Mouse (Mus musculus) midbrain, embryonic 13.5 days (tissue): ENCODE data around the gene Tspan12. TPM values are rescaled to one million over a fixed set of nuclear protein-coding genes. Genes with fewer than 3 reads are reported as not detected.
"Not testable (repeated sequence)": the region's sequence is repeated elsewhere in the genome, so short reads cannot be mapped to it uniquely, and the experiment has no call there.

Experiments used
- ATAC-seq: fragments of 200-750 bp; cut with Nextera tagmentation; 2 replicates; pipeline ENCODE4 v1.8.0; 2017; ENCODE audit warnings: mild to moderate bottlenecking, moderate TSS enrichment, moderate library complexity
- H3K27ac ChIP-seq: fragments of 300-500 bp; sonication (generic); 2 replicates; pipeline ENCODE4 v1.5.1; 2015; ENCODE audit warnings: inconsistent platforms, mild to moderate bottlenecking, moderate library complexity
- H3K27me3 ChIP-seq: fragments of 300-500 bp; sonication (generic); 2 replicates; pipeline ENCODE4 v1.6.1; 2015; ENCODE audit warnings: mild to moderate bottlenecking, inconsistent platforms
- H3K36me3 ChIP-seq: fragments of 300-500 bp; sonication (generic); 2 replicates; pipeline ENCODE4 v1.6.1; 2015; ENCODE audit warnings: mild to moderate bottlenecking, inconsistent platforms
- H3K4me1 ChIP-seq: fragments of 300-500 bp; sonication (generic); replicated peaks from 2 replicates; pipeline ENCODE4 v1.6.1; 2015; ENCODE audit warnings: inconsistent platforms
- H3K4me2 ChIP-seq: fragments of 300-500 bp; sonication (generic); replicated peaks from 2 replicates; pipeline ENCODE4 v1.6.1; 2015; ENCODE audit warnings: moderate library complexity, mild to moderate bottlenecking, inconsistent platforms
- H3K4me3 ChIP-seq: fragments of 300-500 bp; sonication (generic); replicated peaks from 2 replicates; pipeline ENCODE4 v1.5.1; 2015; ENCODE audit warnings: mild to moderate bottlenecking, inconsistent platforms
- H3K9ac ChIP-seq: fragments of 300-500 bp; sonication (generic); replicated peaks from 2 replicates; pipeline ENCODE4 v1.6.1; 2015; ENCODE audit warnings: mild to moderate bottlenecking, inconsistent platforms
- H3K9me3 ChIP-seq: fragments of 300-500 bp; sonication (generic); 2 replicates; pipeline ENCODE4 v1.6.1; 2016; ENCODE audit warnings: mild to moderate bottlenecking, inconsistent platforms
- WGBS: fragments of 180-500 bp; shearing (Covaris S2); methylation state at CpG from one replicate; pipeline ENCODE4 v1.1.7; 2015; 5-methylcytosine and 5-hydroxymethylcytosine counted together
- polyA plus RNA-seq: library from polyadenylated mRNA; unstranded; fragments of >200 nt; fragmentation: Nextera tagmentation; extraction: Ambion mirVana; gene quantifications from 2 replicates; pipeline ENCODE4 v1.2.1, GENCODE M21; 2015

The Tspan12 gene
- polyA plus RNA-seq: 55.0 and 56.5 TPM in 2 replicates

GRCm38 (mm10) chr6:21852344-21852785, at the start of gene Tspan12:
Gene Tspan12, minus strand, starts transcription at chr6:21852515.
- no peak; the same call in 1 of the 2 replicates for ATAC-seq
- WGBS: 3% methylated on average over 13 of the region's 13 CpGs

DNA sequence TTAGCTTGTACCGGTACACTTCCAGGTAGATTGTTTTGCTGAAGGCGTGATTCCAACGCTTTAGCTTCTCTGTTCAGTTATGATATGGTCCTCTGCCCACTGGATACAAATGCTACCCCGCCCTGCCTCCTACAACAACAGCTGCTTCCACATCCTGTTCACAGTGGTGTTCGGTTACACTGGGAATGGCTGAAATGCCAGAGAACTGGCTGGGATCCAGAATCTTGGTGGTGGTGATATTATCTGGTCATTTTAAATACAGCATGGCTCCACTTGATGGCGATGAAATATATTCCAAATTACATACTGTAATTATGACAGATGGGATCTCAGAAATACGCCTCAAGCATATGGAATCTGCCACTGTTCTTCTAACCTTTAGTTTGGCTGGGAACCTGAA, 42.1 kb upstream of the Tspan12 start:
- no peaks in the 10 kb centered on the region for H3K4me1 ChIP-seq

More at GRCm38 (mm10) chr6:21852344-21852785, at the start of gene Tspan12:
- Histone ChIP-seq H3K4me1 (peaks cover 16% of the 10 kb centered on the region), H3K27me3 (0 out of 2 replicates have a peak, but pooled peaks cover 4% of the 10 kb centered on the region), H3K9me3 (no peaks in the 10 kb centered on the region), H3K9ac (peak within 1 kb of the TSS; percentile 83), H3K36me3 (peaks cover 6% of the 10 kb centered on the region; the same call in 1 of the 2 replicates), H3K4me2 (peak within 1 kb of the TSS; percentile 70), H3K27ac (peak within 1 kb of the TSS; percentile 91), H3K4me3 (peak within 1 kb of the TSS; percentile 81)

DNA sequence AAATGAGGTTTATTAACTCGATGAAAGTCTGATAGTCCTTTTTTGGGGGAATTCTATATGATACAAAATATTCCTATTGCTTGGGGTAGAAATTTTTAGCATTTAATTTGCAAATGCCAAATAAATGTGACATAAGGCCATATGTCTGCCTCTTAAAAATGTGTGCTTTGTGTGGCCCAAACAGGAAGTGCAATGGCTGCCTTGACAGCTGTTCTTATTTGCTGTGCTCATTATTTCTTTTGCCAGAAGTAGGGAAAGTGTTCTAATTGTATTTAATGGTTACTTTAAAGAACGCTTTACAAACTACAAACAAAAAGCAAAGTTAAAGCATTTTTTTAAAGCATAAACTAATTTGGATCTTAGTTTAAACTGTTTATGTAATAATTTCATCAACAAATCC, 36.8 kb upstream of the Tspan12 start:
- 85% methylated on average over 2 of the region's 2 CpGs for WGBS
- Histone ChIP-seq H3K4me2 (no peak overlapping the region), H3K4me3 (no peak overlapping the region), H3K4me1 (no peaks in the 10 kb centered on the region), H3K9ac (no peak overlapping the region), H3K9me3 (no peaks in the 10 kb centered on the region), H3K36me3 (no peaks in the 10 kb centered on the region), H3K27me3 (no peaks in the 10 kb centered on the region), H3K27ac (no peak overlapping the region)
- ATAC-seq: no peak

More for the DNA sequence above, 42.1 kb upstream of the Tspan12 start:
- no peak overlapping the region for H3K4me2 ChIP-seq
- ATAC-seq: no peak
- no peaks in the 10 kb centered on the region for H3K9me3 ChIP-seq
- 83% methylated on average over 7 of the region's 7 CpGs for WGBS
- no peak overlapping the region for H3K4me3 ChIP-seq
- no peaks in the 10 kb centered on the region for H3K36me3 ChIP-seq
- H3K27ac ChIP-seq: no peak overlapping the region
- H3K27me3 ChIP-seq: no peaks in the 10 kb centered on the region
- H3K9ac ChIP-seq: no peak overlapping the region

- not testable (repeated sequence) for H3K4me3 ChIP-seq, H3K4me2 ChIP-seq, ATAC-seq, H3K27ac ChIP-seq, H3K36me3 ChIP-seq, H3K9me3 ChIP-seq, H3K4me1 ChIP-seq, H3K9ac ChIP-seq, H3K27me3 ChIP-seq
Measured at GRCm38 (mm10) chr6:21887971-21888370, 35.7 kb upstream of the Tspan12 start.

DNA sequence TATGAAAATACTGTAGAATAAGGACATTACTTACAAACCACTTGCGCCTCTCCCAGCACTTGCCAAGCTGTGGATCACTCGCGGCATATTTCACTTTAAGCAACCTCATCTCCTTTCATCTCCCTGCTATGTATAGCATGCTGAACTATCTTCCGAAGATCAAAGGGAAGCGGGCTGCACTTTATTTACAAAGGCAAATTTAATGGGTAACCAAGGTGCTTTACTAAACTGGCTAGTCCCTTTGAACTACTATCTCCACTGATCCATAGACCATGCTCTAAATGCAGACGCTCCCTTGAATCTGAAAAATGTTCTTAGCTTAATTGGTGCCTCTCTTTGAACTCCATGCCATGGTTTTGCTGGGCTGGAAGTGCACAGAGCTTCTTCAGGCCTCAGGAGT, 27.2 kb upstream of the Tspan12 start:
- no peaks in the 10 kb centered on the region for H3K27me3 ChIP-seq
- H3K36me3 ChIP-seq: no peaks in the 10 kb centered on the region
- H3K4me1 ChIP-seq: no peaks in the 10 kb centered on the region
- 74% methylated on average over 6 of the region's 6 CpGs for WGBS
- no peak overlapping the region for H3K9ac ChIP-seq
- H3K4me2 ChIP-seq: no peak overlapping the region
- no peak overlapping the region for H3K27ac ChIP-seq
- no peaks in the 10 kb centered on the region for H3K9me3 ChIP-seq
- no peak overlapping the region for H3K4me3 ChIP-seq
- ATAC-seq: no peak

- no peak overlapping the region for H3K27ac ChIP-seq
- no peaks in the 10 kb centered on the region for H3K4me1 ChIP-seq
- H3K4me3 ChIP-seq: no peak overlapping the region
- no peak overlapping the region for H3K9ac ChIP-seq
- no peak overlapping the region for H3K4me2 ChIP-seq
- no peaks in the 10 kb centered on the region for H3K36me3 ChIP-seq
- no peak for ATAC-seq
- 53% methylated on average over 1 of the region's 1 CpGs for WGBS
- no peaks in the 10 kb centered on the region for H3K27me3 ChIP-seq
- H3K9me3 ChIP-seq: no peaks in the 10 kb centered on the region
Measured at GRCm38 (mm10) chr6:21867310-21867709, 15.0 kb upstream of the Tspan12 start.

- Histone ChIP-seq H3K4me2 (no peak overlapping the region), H3K9me3 (no peaks in the 10 kb centered on the region), H3K27me3 (no peaks in the 10 kb centered on the region), H3K27ac (no peak overlapping the region), H3K36me3 (no peaks in the 10 kb centered on the region), H3K4me3 (no peak overlapping the region), H3K4me1 (no peaks in the 10 kb centered on the region), H3K9ac (no peak overlapping the region)
- 70% methylated on average over 8 of the region's 8 CpGs for WGBS
- no peak for ATAC-seq
Measured at GRCm38 (mm10) chr6:21864179-21864578, 11.9 kb upstream of the Tspan12 start.

GRCm38 (mm10) chr6:21863561-21863960, 11.2 kb upstream of the Tspan12 start:
- H3K36me3 ChIP-seq: no peaks in the 10 kb centered on the region
- H3K27ac ChIP-seq: no peak overlapping the region
- H3K4me1 ChIP-seq: no peaks in the 10 kb centered on the region
- 13% methylated on average over 1 of the region's 1 CpGs for WGBS
- no peaks in the 10 kb centered on the region for H3K9me3 ChIP-seq
- no peak overlapping the region for H3K9ac ChIP-seq
- no peaks in the 10 kb centered on the region for H3K27me3 ChIP-seq
- no peak overlapping the region for H3K4me2 ChIP-seq
- H3K4me3 ChIP-seq: no peak overlapping the region
- no peak for ATAC-seq

- Histone ChIP-seq H3K9ac (no peak overlapping the region), H3K27me3 (no peaks in the 10 kb centered on the region), H3K9me3 (no peaks in the 10 kb centered on the region), H3K4me2 (no peak overlapping the region), H3K36me3 (no peaks in the 10 kb centered on the region), H3K27ac (no peak overlapping the region), H3K4me1 (peaks cover 6% of the 10 kb centered on the region; the same call in 1 of the 2 replicates), H3K4me3 (no peak overlapping the region)
- no peak for ATAC-seq
- WGBS: 69% methylated on average over 2 of the region's 2 CpGs
Measured at GRCm38 (mm10) chr6:21861316-21861715, 9.0 kb upstream of the Tspan12 start.

- 0 out of 2 replicates have a peak, but pooled peaks cover 4% of the 10 kb centered on the region for H3K27me3 ChIP-seq
- peak; percentile 83 for ATAC-seq
- no peaks in the 10 kb centered on the region for H3K9me3 ChIP-seq
- peak overlapping the region; percentile 14; the same call in 1 of the 2 replicates for H3K4me2 ChIP-seq
- H3K4me3 ChIP-seq: no peak overlapping the region
- no peaks in the 10 kb centered on the region for H3K36me3 ChIP-seq
- 14% methylated on average over 7 of the region's 7 CpGs for WGBS
- H3K9ac ChIP-seq: no peak overlapping the region
- H3K27ac ChIP-seq: no peak overlapping the region
- peaks cover 6% of the 10 kb centered on the region; the same call in 1 of the 2 replicates for H3K4me1 ChIP-seq
Measured at GRCm38 (mm10) chr6:21857843-21858242, 5.5 kb upstream of the Tspan12 start.

GRCm38 (mm10) chr6:21855921-21856320, 3.6 kb upstream of the Tspan12 start:
- ATAC-seq: no peak
- Histone ChIP-seq H3K9ac (no peak overlapping the region), H3K4me3 (no peak overlapping the region), H3K4me2 (no peak overlapping the region), H3K36me3 (no peaks in the 10 kb centered on the region), H3K9me3 (no peaks in the 10 kb centered on the region), H3K27me3 (0 out of 2 replicates have a peak, but pooled peaks cover 4% of the 10 kb centered on the region), H3K4me1 (peaks cover 16% of the 10 kb centered on the region), H3K27ac (no peak overlapping the region)
- 56% methylated on average over 7 of the region's 7 CpGs for WGBS

DNA sequence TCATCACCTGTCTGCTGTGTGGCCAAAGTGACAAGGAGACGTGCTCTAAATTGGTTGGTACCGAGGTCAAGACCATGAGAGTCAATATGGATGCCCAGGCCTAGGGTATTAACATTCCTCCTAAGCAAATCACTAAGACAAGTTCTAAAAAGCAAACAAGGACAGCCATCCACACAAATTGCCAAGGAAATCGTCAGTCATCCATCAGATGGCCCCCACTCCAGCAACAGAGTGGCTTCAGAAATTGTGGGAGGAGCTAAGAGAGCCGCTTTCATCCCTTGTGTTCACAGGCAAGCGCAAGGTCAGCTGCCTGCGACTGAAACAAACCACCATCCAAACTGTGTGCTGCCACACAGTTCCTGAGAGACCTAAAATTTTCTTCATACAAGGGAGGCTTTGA, 1.0 kb upstream of the Tspan12 start:
- H3K9ac ChIP-seq: no peak overlapping the region
- H3K9me3 ChIP-seq: no peaks in the 10 kb centered on the region
- peaks cover 22% of the 10 kb centered on the region for H3K4me1 ChIP-seq
- 58% methylated on average over 6 of the region's 6 CpGs for WGBS
- H3K4me3 ChIP-seq: no peak overlapping the region
- H3K36me3 ChIP-seq: 0 out of 2 replicates have a peak, but pooled peaks cover 1% of the 10 kb centered on the region
- no peak for ATAC-seq
- no peak overlapping the region for H3K4me2 ChIP-seq
- 0 out of 2 replicates have a peak, but pooled peaks cover 4% of the 10 kb centered on the region for H3K27me3 ChIP-seq
- no peak overlapping the region for H3K27ac ChIP-seq
